Mouse (Mus musculus): ENCODE measurements around the gene Car12. TPM values are rescaled to one million over a fixed set of nuclear protein-coding genes. Genes with fewer than 3 reads are reported as not detected.

Gene Car12
- total RNA-seq, 1 experiment: 2.1 TPM

DNA sequence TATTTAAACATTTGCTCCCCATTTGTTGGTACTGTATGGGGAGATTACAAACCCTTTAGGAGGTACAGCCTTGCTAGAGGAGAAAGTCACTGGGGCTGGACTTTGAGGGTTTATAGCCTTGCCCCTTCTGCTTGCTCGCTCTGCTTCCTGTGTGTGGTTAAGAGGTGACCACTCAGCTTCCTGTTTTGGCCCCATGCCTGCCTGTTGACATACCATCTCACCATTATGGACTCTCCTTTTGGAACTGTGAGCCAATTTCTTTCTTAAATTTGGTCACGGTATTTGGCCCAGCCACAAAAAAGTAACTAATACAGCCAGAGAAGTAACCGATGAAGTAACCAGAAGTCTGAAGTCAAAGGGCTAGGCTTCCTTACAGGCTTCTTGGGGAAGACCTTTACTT, 30.7 kb upstream of the Car12 start:
- no peak for DNase-seq (ENCODE audit: low read depth, low spot score)
- Histone ChIP-seq H3K9ac (ENCODE audit: insufficient read depth, low read depth, low read length, poor library complexity, severe bottlenecking) (no peak overlapping the region), H3K36me3 (ENCODE audit: control insufficient read depth, insufficient read depth, low read length, poor library complexity, severe bottlenecking) (no peaks in the 10 kb centered on the region), H3K4me1 (ENCODE audit: control insufficient read depth in 2 of 2, insufficient read depth in 2 of 2, low read length in 2 of 2, poor library complexity in 1 of 2) (no peaks in the 10 kb centered on the region), H3K4me3 (ENCODE audit: insufficient read depth in 1 of 2, low read depth in 1 of 2, low read length in 2 of 2, poor library complexity in 1 of 2, severe bottlenecking in 1 of 2) (no peak overlapping the region), H3K9me3 (ENCODE audit: control insufficient read depth, insufficient read depth, low read depth, low read length) (no peaks in the 10 kb centered on the region), H3K27ac (ENCODE audit: insufficient read depth, low read depth, low read length, poor library complexity, severe bottlenecking) (no peak overlapping the region)
- no peak for TF ChIP-seq ZC3H11A (IDR thresholded peaks at IDR 0.05; ENCODE audit: borderline replicate concordance, low read depth, low read length)
- no peak for TF ChIP-seq MAFK (IDR thresholded peaks at IDR 0.05; ENCODE audit: insufficient read depth, low read depth, low read length)
- TF ChIP-seq CHD2 (IDR thresholded peaks at IDR 0.05; ENCODE audit: low read depth, low read length): no peak
- no peak for TF ChIP-seq HCFC1 (IDR thresholded peaks at IDR 0.05; ENCODE audit: borderline replicate concordance, insufficient read depth, low read length)
- in situ Hi-C loops (cut with MboI; ENCODE audit: low sequenced_read_pairs in 2 of 2, unreplicated experiment in 2 of 2): no loop called here

DNA sequence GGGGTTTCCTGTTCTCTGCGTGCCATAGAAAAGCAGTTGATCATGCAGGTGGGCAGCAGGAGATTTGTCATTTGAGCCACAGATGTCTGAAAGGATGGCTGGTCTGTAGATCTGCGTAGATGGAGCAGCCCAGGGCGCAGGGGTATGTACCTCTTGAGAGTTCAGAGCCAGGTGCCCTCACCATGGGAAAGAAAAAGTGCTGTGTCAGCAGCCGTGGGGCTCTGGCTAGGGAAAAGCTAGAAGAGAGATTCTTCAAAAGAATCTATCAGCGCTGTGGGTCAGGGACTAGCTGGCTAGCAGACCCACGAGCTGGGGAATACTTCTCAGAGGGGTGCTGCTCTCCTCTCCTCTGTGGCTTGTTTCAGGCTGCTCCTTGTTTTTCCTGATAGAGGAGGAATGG, 27.8 kb upstream of the Car12 start:
- in situ Hi-C loops (cut with MboI; ENCODE audit: low sequenced_read_pairs in 2 of 2, unreplicated experiment in 2 of 2): no loop called here
- H3K36me3 ChIP-seq (ENCODE audit: control insufficient read depth, insufficient read depth, low read length, poor library complexity, severe bottlenecking): no peaks in the 10 kb centered on the region
- no peaks in the 10 kb centered on the region for H3K9me3 ChIP-seq (ENCODE audit: control insufficient read depth, insufficient read depth, low read depth, low read length)

DNA sequence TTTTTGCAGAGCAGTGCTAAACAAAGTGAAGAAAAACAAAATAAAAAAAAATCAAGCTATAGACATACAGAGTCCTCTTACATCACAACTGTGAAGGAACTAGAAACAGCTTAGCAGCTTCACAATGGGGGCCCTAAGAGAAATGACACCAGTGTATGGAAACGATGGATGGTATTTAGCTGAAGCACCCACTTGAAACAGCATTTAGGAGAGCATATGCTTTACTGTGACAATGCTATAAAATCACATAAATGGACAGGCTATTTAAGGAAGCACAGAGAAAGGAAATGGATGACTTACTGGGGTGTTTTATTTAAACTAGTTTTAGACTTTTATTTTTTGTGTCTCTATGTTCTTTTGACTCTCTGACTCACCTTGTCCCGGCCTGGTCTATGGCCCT, 25.8 kb upstream of the Car12 start:
- Histone ChIP-seq H3K27ac (ENCODE audit: insufficient read depth, low read depth, low read length, poor library complexity, severe bottlenecking) (no peak overlapping the region), H3K9me3 (ENCODE audit: control insufficient read depth, insufficient read depth, low read depth, low read length) (no peaks in the 10 kb centered on the region), H3K9ac (ENCODE audit: insufficient read depth, low read depth, low read length, poor library complexity, severe bottlenecking) (no peak overlapping the region), H3K4me3 (ENCODE audit: insufficient read depth in 1 of 2, low read depth in 1 of 2, low read length in 2 of 2, poor library complexity in 1 of 2, severe bottlenecking in 1 of 2) (no peak overlapping the region), H3K4me1 (ENCODE audit: control insufficient read depth in 2 of 2, insufficient read depth in 2 of 2, low read length in 2 of 2, poor library complexity in 1 of 2) (no peaks in the 10 kb centered on the region; a peak in 1 of 4 replicates), H3K36me3 (ENCODE audit: control insufficient read depth, insufficient read depth, low read length, poor library complexity, severe bottlenecking) (no peaks in the 10 kb centered on the region)
- in situ Hi-C loops (cut with MboI; ENCODE audit: low sequenced_read_pairs in 2 of 2, unreplicated experiment in 2 of 2): no loop called here
- no peak for DNase-seq (ENCODE audit: low read depth, low spot score)
- TF ChIP-seq ZNF384 (IDR thresholded peaks at IDR 0.05; ENCODE audit: low read depth, low read length) (no peak), ZC3H11A (IDR thresholded peaks at IDR 0.05; ENCODE audit: borderline replicate concordance, low read depth, low read length) (no peak), HCFC1 (IDR thresholded peaks at IDR 0.05; ENCODE audit: borderline replicate concordance, insufficient read depth, low read length) (no peak), MAFK (IDR thresholded peaks at IDR 0.05; ENCODE audit: insufficient read depth, low read depth, low read length) (no peak), CHD2 (IDR thresholded peaks at IDR 0.05; ENCODE audit: low read depth, low read length) (no peak)

More for the DNA sequence above, 27.8 kb upstream of the Car12 start:
- TF ChIP-seq ZC3H11A (IDR thresholded peaks at IDR 0.05; ENCODE audit: borderline replicate concordance, low read depth, low read length) (no peak), HCFC1 (IDR thresholded peaks at IDR 0.05; ENCODE audit: borderline replicate concordance, insufficient read depth, low read length) (no peak), ZNF384 (IDR thresholded peaks at IDR 0.05; ENCODE audit: low read depth, low read length) (no peak), MAFK (IDR thresholded peaks at IDR 0.05; ENCODE audit: insufficient read depth, low read depth, low read length) (peak; percentile 83), CHD2 (IDR thresholded peaks at IDR 0.05; ENCODE audit: low read depth, low read length) (no peak)
- no peak for DNase-seq (ENCODE audit: low read depth, low spot score)
- Histone ChIP-seq H3K4me3 (ENCODE audit: insufficient read depth in 1 of 2, low read depth in 1 of 2, low read length in 2 of 2, poor library complexity in 1 of 2, severe bottlenecking in 1 of 2) (no peak overlapping the region), H3K4me1 (ENCODE audit: control insufficient read depth in 2 of 2, insufficient read depth in 2 of 2, low read length in 2 of 2, poor library complexity in 1 of 2) (no peaks in the 10 kb centered on the region), H3K9ac (ENCODE audit: insufficient read depth, low read depth, low read length, poor library complexity, severe bottlenecking) (no peak overlapping the region), H3K27ac (ENCODE audit: insufficient read depth, low read depth, low read length, poor library complexity, severe bottlenecking) (no peak overlapping the region)

DNA sequence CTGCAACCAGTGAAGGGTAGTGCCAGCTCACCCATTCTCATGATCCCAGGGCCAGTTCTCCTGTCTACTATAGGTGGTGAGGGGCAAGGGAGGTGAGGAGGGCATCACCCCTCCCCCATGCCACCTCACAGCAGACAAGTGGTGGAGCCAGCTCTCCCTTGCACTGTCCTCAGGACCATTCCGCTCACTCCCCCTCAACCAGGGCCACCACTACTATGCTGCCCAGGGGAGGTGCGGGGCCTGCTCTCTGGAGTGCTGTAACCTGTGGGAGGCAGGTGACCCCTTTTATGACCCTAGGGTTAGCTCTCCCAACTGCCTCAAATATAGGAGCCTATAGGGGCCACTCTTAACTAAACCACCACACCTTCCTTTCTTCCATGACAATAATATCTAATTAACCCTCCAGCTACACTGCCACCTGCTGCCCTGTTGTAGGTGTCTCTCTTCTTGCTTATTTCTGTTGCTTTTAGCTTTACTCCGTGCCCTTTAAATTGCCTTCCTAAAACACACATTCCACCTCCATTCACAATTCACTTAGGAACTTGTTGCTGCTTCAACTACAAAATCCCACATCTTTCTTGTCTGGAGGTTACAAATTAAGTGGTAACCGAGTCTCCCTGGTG, 21.7 kb upstream of the Car12 start:
- Histone ChIP-seq H3K9ac (ENCODE audit: insufficient read depth, low read depth, low read length, poor library complexity, severe bottlenecking) (no peak overlapping the region), H3K4me1 (ENCODE audit: control insufficient read depth in 2 of 2, insufficient read depth in 2 of 2, low read length in 2 of 2, poor library complexity in 1 of 2) (no peaks in the 10 kb centered on the region; a peak in 1 of 4 replicates), H3K4me3 (ENCODE audit: insufficient read depth in 1 of 2, low read depth in 1 of 2, low read length in 2 of 2, poor library complexity in 1 of 2, severe bottlenecking in 1 of 2) (no peak overlapping the region), H3K27ac (ENCODE audit: insufficient read depth, low read depth, low read length, poor library complexity, severe bottlenecking) (no peak overlapping the region), H3K36me3 (ENCODE audit: control insufficient read depth, insufficient read depth, low read length, poor library complexity, severe bottlenecking) (no peaks in the 10 kb centered on the region), H3K9me3 (ENCODE audit: control insufficient read depth, insufficient read depth, low read depth, low read length) (no peaks in the 10 kb centered on the region)
- DNase-seq (ENCODE audit: low read depth, low spot score): no peak
- TF ChIP-seq CHD2 (IDR thresholded peaks at IDR 0.05; ENCODE audit: low read depth, low read length) (no peak), ZNF384 (IDR thresholded peaks at IDR 0.05; ENCODE audit: low read depth, low read length) (no peak), ZC3H11A (IDR thresholded peaks at IDR 0.05; ENCODE audit: borderline replicate concordance, low read depth, low read length) (no peak), HCFC1 (IDR thresholded peaks at IDR 0.05; ENCODE audit: borderline replicate concordance, insufficient read depth, low read length) (no peak), MAFK (IDR thresholded peaks at IDR 0.05; ENCODE audit: insufficient read depth, low read depth, low read length) (no peak)
- in situ Hi-C loops (cut with MboI; ENCODE audit: low sequenced_read_pairs in 2 of 2, unreplicated experiment in 2 of 2): no loop called here

Measured in ES-E14 (cell line).